Mouse (Mus musculus) brain, embryonic 14.5 days (tissue): ENCODE data around the gene Sdhb. TPM values are rescaled to one million over a fixed set of nuclear protein-coding genes. Genes with fewer than 3 reads are reported as not detected.

Experiments
- DNase-seq: peaks from one replicate; pipeline ENCODE4 v3.0.0-alpha.2; 2011; ENCODE audit warnings: low read depth
- CTCF ChIP-seq: fragments of 200-500 bp; IDR thresholded peaks from 2 replicates; pipeline ENCODE4 v1.5.1; 2012; ENCODE audit warnings: inconsistent platforms, mild to moderate bottlenecking, moderate library complexity, borderline replicate concordance; ENCODE audit not compliant: insufficient read depth, insufficient read length; ENCODE audit errors: extremely low read depth
- POLR2A ChIP-seq: fragments of 200-500 bp; IDR thresholded peaks from 2 replicates; pipeline ENCODE4 v1.6.1; 2012; ENCODE audit warnings: mild to moderate bottlenecking, inconsistent platforms, borderline replicate concordance; ENCODE audit not compliant: poor library complexity, insufficient read depth, insufficient read length, severe bottlenecking; ENCODE audit errors: extremely low read depth
- polyA plus RNA-seq: library from polyadenylated mRNA; depleted of rRNA; stranded (reverse); fragments of >200 nt; gene quantifications from 2 replicates; pipeline ENCODE4 v1.2.3, GENCODE M21; 2012

Sdhb gene
- polyA plus RNA-seq, 1 experiment: 213 TPM

- TF ChIP-seq CTCF (no peak), POLR2A (no peak)
- no peak for DNase-seq
These were observed 12.0 kb upstream of the Sdhb start for GRCm38 (mm10) chr4:140949052-140949451.

GRCm38 (mm10) chr4:140949616-140950015, 11.4 kb upstream of the Sdhb start:
- DNase-seq: no peak
- TF ChIP-seq CTCF: no peak
- TF ChIP-seq POLR2A: no peak

GRCm38 (mm10) chr4:140950574-140950973, 10.4 kb upstream of the Sdhb start:
- TF ChIP-seq CTCF (no peak), POLR2A (no peak)
- peak; percentile 30 for DNase-seq

GRCm38 (mm10) chr4:140951861-140952641, 9.0 kb upstream of the Sdhb start:
- DNase-seq: no peak

GRCm38 (mm10) chr4:140957131-140957702, 3.8 kb upstream of the Sdhb start:
- peak; percentile 67 for DNase-seq
- TF ChIP-seq CTCF: no peak
- no peak for TF ChIP-seq POLR2A

More at GRCm38 (mm10) chr4:140951861-140952641, 9.0 kb upstream of the Sdhb start:
- TF ChIP-seq CTCF (no peak), POLR2A (no peak)

GRCm38 (mm10) chr4:140957725-140958124, 3.3 kb upstream of the Sdhb start:
- peak; percentile 86 for DNase-seq
- TF ChIP-seq CTCF (peak; percentile 100), POLR2A (no peak)

- TF ChIP-seq CTCF: no peak
- no peak for TF ChIP-seq POLR2A
- DNase-seq: no peak
These were observed 2.7 kb upstream of the Sdhb start for GRCm38 (mm10) chr4:140958319-140958718.

- no peak for DNase-seq
- TF ChIP-seq POLR2A (no peak), CTCF (no peak)
These were observed 1.8 kb upstream of the Sdhb start for GRCm38 (mm10) chr4:140959128-140959679.

- no peak for TF ChIP-seq CTCF
- TF ChIP-seq POLR2A: no peak
- no peak for DNase-seq
These were observed 1.1 kb upstream of the Sdhb start for GRCm38 (mm10) chr4:140959715-140960479.

GRCm38 (mm10) chr4:140961467-140962206, 634 bp downstream of the Sdhb start:
- peak; percentile 35 for DNase-seq
- TF ChIP-seq POLR2A (no peak), CTCF (no peak)
